Mouse (Mus musculus): ENCODE results near the gene Tesk1. TPM values are rescaled to one million over a fixed set of nuclear protein-coding genes. Genes with fewer than 3 reads are reported as not detected.

Tesk1 gene
- polyA plus RNA-seq, 1 experiment: 56.3 TPM

DNA sequence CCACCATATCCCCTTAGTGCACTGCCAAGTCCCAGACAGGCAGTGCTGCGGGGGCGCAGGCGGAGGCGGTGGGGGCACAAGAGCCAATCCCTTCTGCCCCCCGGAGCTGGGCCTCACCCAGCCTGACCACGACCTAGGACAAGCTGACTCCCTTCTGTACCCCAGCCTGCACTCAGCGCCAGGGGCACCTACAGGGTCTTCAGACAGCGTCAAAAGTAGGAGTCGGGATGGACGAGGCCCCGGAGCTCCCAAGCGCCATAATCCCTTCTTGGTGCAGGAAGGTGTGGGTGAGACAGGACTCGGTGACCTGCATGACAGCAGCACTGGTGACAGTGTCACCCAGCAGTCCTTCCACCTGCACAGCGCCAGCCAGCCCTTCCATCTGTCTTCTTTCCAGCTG, 27.0 kb upstream of the Tesk1 start:
- TF ChIP-seq CTCF (IDR thresholded peaks at IDR 0.05; ENCODE audit: borderline replicate concordance, insufficient read depth, low read depth, low read length) (no peak), POLR2A (IDR thresholded peaks at IDR 0.05; ENCODE audit: borderline replicate concordance, insufficient read depth, low read length) (no peak)
- Histone ChIP-seq H3K27me3 (ENCODE audit: control insufficient read depth, insufficient read depth, low read length) (no peaks in the 10 kb centered on the region), H3K4me3 (replicated peaks; ENCODE audit: insufficient read depth, low read depth, low read length) (no peak overlapping the region), H3K27ac (ENCODE audit: insufficient read depth, low read length) (no peak overlapping the region), H3K4me1 (ENCODE audit: control insufficient read depth, insufficient read depth, low read length) (no peaks in the 10 kb centered on the region)
- WGBS: 86% methylated on average over 14 of the region's 14 CpGs
- no peak for DNase-seq

GRCm38 (mm10) chr4:43415221-43416070, 26.3 kb upstream of the Tesk1 start:
- Histone ChIP-seq H3K27me3 (ENCODE audit: control insufficient read depth, insufficient read depth, low read length) (no peaks in the 10 kb centered on the region), H3K4me1 (ENCODE audit: control insufficient read depth, insufficient read depth, low read length) (no peaks in the 10 kb centered on the region), H3K27ac (ENCODE audit: insufficient read depth, low read length) (no peak overlapping the region), H3K4me3 (replicated peaks; ENCODE audit: insufficient read depth, low read depth, low read length) (no peak overlapping the region)
- 87% methylated on average over 29 of the region's 29 CpGs for WGBS
- no peak for DNase-seq
- TF ChIP-seq CTCF (IDR thresholded peaks at IDR 0.05; ENCODE audit: borderline replicate concordance, insufficient read depth, low read depth, low read length) (no peak), POLR2A (IDR thresholded peaks at IDR 0.05; ENCODE audit: borderline replicate concordance, insufficient read depth, low read length) (no peak)

DNA sequence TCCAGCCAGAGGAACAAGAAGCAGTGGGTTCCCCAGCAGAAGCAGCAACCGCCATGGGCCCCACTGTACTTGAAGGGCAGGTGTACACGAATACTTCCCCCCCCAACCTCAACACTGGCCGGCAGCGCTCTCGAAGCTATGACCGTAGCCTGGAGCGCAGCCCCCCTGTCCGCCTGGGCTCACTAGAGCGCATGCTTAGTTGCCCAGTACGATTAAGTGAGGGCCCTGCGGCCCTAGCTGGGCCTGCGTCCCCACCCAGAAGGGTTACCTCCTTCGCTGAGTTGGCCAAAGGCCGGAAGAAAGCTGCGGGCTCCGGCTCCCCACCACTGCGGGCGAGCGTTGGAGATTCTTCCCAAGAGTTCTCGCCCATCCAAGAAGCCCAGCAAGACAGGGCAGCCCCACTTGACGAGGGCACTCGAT, 25.7 kb upstream of the Tesk1 start:
- Histone ChIP-seq H3K27ac (ENCODE audit: insufficient read depth, low read length) (no peak overlapping the region), H3K4me1 (ENCODE audit: control insufficient read depth, insufficient read depth, low read length) (no peaks in the 10 kb centered on the region)
- WGBS: 95% methylated on average over 22 of the region's 22 CpGs

GRCm38 (mm10) chr4:43417269-43418062, 24.3 kb upstream of the Tesk1 start:
- H3K4me1 ChIP-seq (ENCODE audit: control insufficient read depth, insufficient read depth, low read length): no peaks in the 10 kb centered on the region
- no peak for DNase-seq
- H3K27me3 ChIP-seq (ENCODE audit: control insufficient read depth, insufficient read depth, low read length): no peaks in the 10 kb centered on the region
- H3K4me3 ChIP-seq (replicated peaks; ENCODE audit: insufficient read depth, low read depth, low read length): no peak overlapping the region
- WGBS: 81% methylated on average over 16 of the region's 16 CpGs
- no peak overlapping the region for H3K27ac ChIP-seq (ENCODE audit: insufficient read depth, low read length)
- TF ChIP-seq CTCF (IDR thresholded peaks at IDR 0.05; ENCODE audit: borderline replicate concordance, insufficient read depth, low read depth, low read length) (no peak), POLR2A (IDR thresholded peaks at IDR 0.05; ENCODE audit: borderline replicate concordance, insufficient read depth, low read length) (no peak)

More for the DNA sequence above, 25.7 kb upstream of the Tesk1 start:
- no peak for DNase-seq
- TF ChIP-seq POLR2A (IDR thresholded peaks at IDR 0.05; ENCODE audit: borderline replicate concordance, insufficient read depth, low read length) (no peak), CTCF (IDR thresholded peaks at IDR 0.05; ENCODE audit: borderline replicate concordance, insufficient read depth, low read depth, low read length) (no peak)
- no peak overlapping the region for H3K4me3 ChIP-seq (replicated peaks; ENCODE audit: insufficient read depth, low read depth, low read length)
- no peaks in the 10 kb centered on the region for H3K27me3 ChIP-seq (ENCODE audit: control insufficient read depth, insufficient read depth, low read length)

GRCm38 (mm10) chr4:43418450-43418849, 23.3 kb upstream of the Tesk1 start:
- no peak overlapping the region for H3K27ac ChIP-seq (ENCODE audit: insufficient read depth, low read length)
- WGBS: 64% methylated on average over 4 of the region's 4 CpGs
- no peak for TF ChIP-seq POLR2A (IDR thresholded peaks at IDR 0.05; ENCODE audit: borderline replicate concordance, insufficient read depth, low read length)
- no peak for TF ChIP-seq CTCF (IDR thresholded peaks at IDR 0.05; ENCODE audit: borderline replicate concordance, insufficient read depth, low read depth, low read length)

DNA sequence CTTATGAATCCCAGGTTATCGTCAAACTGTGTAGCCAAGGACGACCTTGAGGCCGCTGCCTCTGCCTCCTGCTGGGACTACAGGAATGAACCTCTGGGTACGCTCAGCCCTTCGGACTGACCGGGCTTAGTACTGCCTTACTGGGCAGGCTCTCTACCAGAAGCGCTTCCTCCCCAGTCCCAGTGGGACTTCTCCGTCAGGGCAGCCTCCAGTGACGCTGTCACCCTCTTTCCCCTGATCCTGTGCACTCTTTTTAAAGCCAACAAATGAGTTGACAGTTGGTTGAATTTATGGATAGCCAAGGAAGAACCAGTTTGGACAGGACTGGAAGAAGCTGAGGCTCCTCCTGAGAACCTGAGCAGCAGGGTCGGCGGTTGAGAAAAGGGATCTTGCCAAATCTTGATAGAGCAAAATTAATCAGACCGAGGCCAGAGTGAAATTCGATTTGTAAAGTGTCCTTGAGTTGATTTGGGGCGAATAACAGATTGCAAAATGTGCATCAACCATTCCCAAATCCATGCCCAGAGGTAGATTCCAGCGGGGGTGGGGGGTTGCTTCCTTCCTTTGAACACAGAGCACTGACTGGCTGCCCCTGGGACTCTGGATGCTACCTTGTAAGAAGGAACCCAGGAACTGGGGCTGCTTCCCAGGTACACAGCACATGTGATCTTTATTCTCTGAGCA, 22.6 kb upstream of the Tesk1 start:
- no peak for DNase-seq
- no peak overlapping the region for H3K27ac ChIP-seq (ENCODE audit: insufficient read depth, low read length)
- H3K27me3 ChIP-seq (ENCODE audit: control insufficient read depth, insufficient read depth, low read length): no peaks in the 10 kb centered on the region
- TF ChIP-seq CTCF (IDR thresholded peaks at IDR 0.05; ENCODE audit: borderline replicate concordance, insufficient read depth, low read depth, low read length) (no peak), POLR2A (IDR thresholded peaks at IDR 0.05; ENCODE audit: borderline replicate concordance, insufficient read depth, low read length) (no peak)
- 41% methylated on average over 15 of the region's 15 CpGs for WGBS
- no peak overlapping the region for H3K4me3 ChIP-seq (replicated peaks; ENCODE audit: insufficient read depth, low read depth, low read length)
- no peaks in the 10 kb centered on the region for H3K4me1 ChIP-seq (ENCODE audit: control insufficient read depth, insufficient read depth, low read length)

More at GRCm38 (mm10) chr4:43418450-43418849, 23.3 kb upstream of the Tesk1 start:
- no peaks in the 10 kb centered on the region for H3K4me1 ChIP-seq (ENCODE audit: control insufficient read depth, insufficient read depth, low read length)
- no peak overlapping the region for H3K4me3 ChIP-seq (replicated peaks; ENCODE audit: insufficient read depth, low read depth, low read length)
- no peak for DNase-seq
- no peaks in the 10 kb centered on the region for H3K27me3 ChIP-seq (ENCODE audit: control insufficient read depth, insufficient read depth, low read length)

DNA sequence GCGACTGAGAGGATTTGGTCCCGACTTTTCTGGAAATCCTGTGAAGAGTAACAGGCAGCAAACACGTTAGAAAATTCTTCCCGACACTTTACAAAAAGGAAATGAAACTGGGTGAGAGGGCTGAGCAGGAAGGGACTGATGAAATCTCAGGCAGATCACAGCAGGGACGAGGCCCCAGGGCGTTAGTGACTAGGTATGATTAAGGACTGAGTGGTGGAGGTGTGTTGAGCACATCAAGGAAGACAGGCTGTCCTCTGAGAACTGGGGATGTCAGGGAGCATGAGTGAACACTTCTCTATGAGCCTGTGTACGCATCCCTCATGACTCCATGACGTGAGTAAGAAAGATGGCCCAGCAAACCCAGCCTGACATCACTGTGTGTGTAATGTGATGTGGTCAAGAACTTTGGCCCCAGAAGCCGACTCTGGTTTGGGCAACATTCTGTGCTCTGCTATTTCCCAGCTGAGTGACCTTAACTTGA, 21.9 kb upstream of the Tesk1 start:
- WGBS: 74% methylated on average over 9 of the region's 9 CpGs
- H3K4me1 ChIP-seq (ENCODE audit: control insufficient read depth, insufficient read depth, low read length): no peaks in the 10 kb centered on the region
- DNase-seq: no peak
- H3K27me3 ChIP-seq (ENCODE audit: control insufficient read depth, insufficient read depth, low read length): no peaks in the 10 kb centered on the region
- H3K4me3 ChIP-seq (replicated peaks; ENCODE audit: insufficient read depth, low read depth, low read length): no peak overlapping the region
- no peak overlapping the region for H3K27ac ChIP-seq (ENCODE audit: insufficient read depth, low read length)
- TF ChIP-seq CTCF (IDR thresholded peaks at IDR 0.05; ENCODE audit: borderline replicate concordance, insufficient read depth, low read depth, low read length): no peak
- TF ChIP-seq POLR2A (IDR thresholded peaks at IDR 0.05; ENCODE audit: borderline replicate concordance, insufficient read depth, low read length): no peak
